Mouse (Mus musculus): ENCODE results near the gene Btbd35f5.
"Not testable (repeated sequence)": the region's sequence is repeated elsewhere in the genome, so short reads cannot be mapped to it uniquely, and the experiment has no call there.

Btbd35f5 gene
- long read RNA-seq, experiment 1 = 0 reads
- long read RNA-seq, experiment 2 = 0 reads

DNA sequence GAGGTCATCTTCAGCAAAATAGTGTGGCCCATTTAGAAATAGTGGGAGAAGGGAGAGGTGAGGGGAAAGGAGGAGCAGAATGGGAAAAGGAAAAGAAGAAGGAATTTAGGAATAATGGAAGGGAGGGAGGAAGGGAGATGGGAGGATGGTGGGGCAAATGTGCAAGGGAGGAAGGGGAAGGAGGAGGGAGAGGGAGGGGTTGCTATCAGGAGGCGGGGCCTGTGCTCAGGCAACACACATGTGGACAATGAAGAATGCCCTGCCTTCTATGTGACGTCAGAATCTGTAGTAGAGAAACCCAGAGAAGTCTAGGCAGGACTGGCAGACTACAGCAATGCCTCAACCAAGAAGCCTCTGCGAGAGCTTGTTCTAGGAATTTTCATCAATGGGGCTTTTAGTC lies at the start of gene Btbd35f5:
Btbd35f5 (plus strand) TSS at position 301 of the 400 bp plus-strand sequence.
- intact Hi-C loops (cut with DNase I) = not testable (repeated sequence)

DNA sequence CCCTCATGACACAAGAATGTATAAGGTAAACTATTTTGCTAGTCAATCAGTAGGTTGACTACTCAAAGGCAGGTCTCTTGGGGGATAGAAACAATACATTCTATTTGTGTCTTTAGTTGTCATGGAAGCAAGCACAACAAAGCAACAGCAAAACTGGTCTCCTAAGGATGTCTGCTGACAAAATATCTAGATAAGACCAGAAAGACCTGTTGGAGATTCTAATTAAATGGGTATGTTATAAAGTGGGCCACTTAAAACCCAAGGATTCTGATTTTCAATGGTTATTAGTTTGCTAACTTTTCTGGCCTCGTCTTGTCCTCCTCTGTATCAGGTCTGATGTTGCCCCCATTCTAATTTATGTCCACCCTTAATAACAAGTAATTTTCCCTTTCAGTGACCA lies 32.2 kb upstream of the Btbd35f5 start, which contains the start of gene Gm21789:
Gm21789 (plus strand) TSS at position 301 of the 400 bp plus-strand sequence.
- intact Hi-C loops (cut with DNase I) = not testable (repeated sequence)
